16 mouse cellular contexts compared by ENCODE assay signal in genomic region chr3:101029339-101029738, GRCm38 (mm10). TPM values are rescaled to one million over a fixed set of nuclear protein-coding genes. Genes with fewer than 3 reads are reported as not detected.
A peak's percentile ranks its signal among the peaks of the same experiment; 100 is the strongest.
DNase-seq lines count a peak whose midpoint lies in the region; ATAC-seq lines count a peak whose summit lies in the region.
"Had no signal": no experiment of that assay in that cellular context is flagged by ENCODE, and none has a peak within 500 bp of the region (broad histone marks: within the 10 kb centered on the region; RNA-seq: fewer than 3 reads in every experiment).

Cd101 (minus strand) TSS chr3:101029556.

- no peak for DNase-seq in frontal cortex, postnatal 10 days (ENCODE audit: low spot score in 2 of 2)
- DNase-seq in thymus, postnatal 25 days: peak; percentile 80
- no peak for DNase-seq in urinary bladder, postnatal 25 days (ENCODE audit: low spot score)
- DNase-seq in right cerebral cortex, postnatal 10 days (ENCODE audit: low spot score in 2 of 2): no peak
- DNase-seq in layer of hippocampus, adult 9-11 months: no peak
- DNase-seq: cerebellum, adult 9-10 months; heart, postnatal 14 days; kidney, postnatal 10 days; liver, postnatal 0 days; lung, postnatal 14 days had no signal

- ATAC-seq in frontal cortex, adult (ENCODE audit: low TSS enrichment): peak; percentile 17; the same call in 1 of the 2 replicates
- peak; percentile 45 for ATAC-seq in granulocyte monocyte progenitor cell, adult 5-6 weeks (replicated peaks; ENCODE audit: poor library complexity, severe bottlenecking)
- ATAC-seq in neutrophil, adult 5-6 weeks (ENCODE audit: extremely low read depth, insufficient number of reproducible peaks, low FRiP score, poor library complexity, severe bottlenecking): peak; percentile 65
- ATAC-seq: forebrain, embryonic 15.5 days; intestine, postnatal 0 days; liver, postnatal 0 days had no signal

RNA-seq across cellular contexts. Expression of gene Cd101, which starts in this region (rescaled TPM):
- total RNA-seq in granulocyte monocyte progenitor cell, adult 5-6 weeks (2014; fragmentation: Nextera tagmentation): not detected in 2 replicates
- 0.17 and 0.36 TPM in 2 replicates for total RNA-seq in granulocyte monocyte progenitor cell, adult 5-6 weeks (2017)
- 264 and 265 TPM in 2 replicates for total RNA-seq in neutrophil, adult 5-6 weeks (2017)
- total RNA-seq: liver, adult 2 months had no signal

Comparison
In these comparisons a context has a peak if more than half of its experiments do, and no peak if none do; other contexts are left out.
1. RNA of gene Cd101 (total RNA-seq): 264 to 265 TPM in neutrophil, adult 5-6 weeks; 0.17 to 0.36 TPM in granulocyte monocyte progenitor cell, adult 5-6 weeks; every median in the first group is over 100 times any median in the second.
2. Peak in ATAC-seq in granulocyte monocyte progenitor cell, adult 5-6 weeks; RNA of the gene not detected or under 1 TPM.
3. Peak in every context shown above with its lines, with median percentiles within 50 percentile points of each other: ATAC-seq.